Mouse (Mus musculus) heart, postnatal 0 days (tissue): ENCODE results near the gene Zc3hav1l.

ENCODE experiments used
- CTCF ChIP-seq: IDR thresholded peaks from 2 replicates; pipeline ENCODE4 v1.5.1; 2016; ENCODE audit warnings: antibody characterized with exemption, control low read depth, low read depth
- EP300 ChIP-seq: IDR thresholded peaks from 2 replicates; pipeline ENCODE4 v1.6.1; 2016; ENCODE audit warnings: antibody characterized with exemption, low read depth

DNA sequence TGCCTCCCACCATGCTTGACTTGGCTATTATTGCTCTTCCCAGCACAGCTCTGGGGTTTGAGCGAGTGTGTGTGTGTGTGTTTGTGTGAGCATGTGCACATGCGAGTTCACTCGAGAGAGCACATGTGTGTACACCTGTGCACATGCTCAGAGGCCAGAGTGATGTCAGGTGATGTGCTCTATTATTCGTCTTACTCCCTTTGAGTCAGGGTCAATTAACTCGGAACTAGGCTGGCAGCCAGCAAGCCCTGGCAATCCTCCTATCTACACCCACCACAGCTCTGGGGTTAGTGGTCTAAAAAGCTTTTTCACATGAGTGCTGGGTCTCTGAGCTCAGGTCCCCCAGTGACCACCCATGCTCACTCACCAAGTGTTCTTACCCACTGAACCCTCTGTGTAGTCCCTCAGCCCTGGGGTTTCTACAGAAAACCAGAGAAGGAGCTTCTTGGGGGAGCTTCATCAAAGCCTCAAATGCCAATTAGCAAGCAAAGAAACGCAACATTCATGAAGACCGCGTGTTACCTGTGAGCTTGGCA is 56.7 kb downstream of the Zc3hav1l start:
- TF ChIP-seq CTCF (no peak), EP300 (no peak)
